Mouse (Mus musculus) spleen, adult 2 months (tissue): Measurements from ENCODE around the gene Fam104a. TPM values are rescaled to one million over a fixed set of nuclear protein-coding genes. Genes with fewer than 3 reads are reported as not detected.

Experiments used
- DNase-seq, 2 experiments: peaks; one replicate each; pipeline versions ENCODE4 v3.0.0 to v3.0.0-alpha.2; 2012 to 2021; ENCODE audit warnings: low spot score in 2 of 2, low read depth in 1 of 2
- H3K27ac ChIP-seq: fragments of 200-500 bp; 2 replicates; pipeline ENCODE4 v1.5.1; 2012; ENCODE audit warnings: low read length, inconsistent platforms; ENCODE audit not compliant: insufficient read depth
- H3K27me3 ChIP-seq: fragments of 200-500 bp; 2 replicates; pipeline ENCODE4 v1.6.1; 2012; ENCODE audit warnings: mild to moderate bottlenecking, moderate library complexity, low read length, inconsistent platforms; ENCODE audit not compliant: control insufficient read depth, insufficient read depth
- H3K36me3 ChIP-seq: fragments of 200-500 bp; 2 replicates; pipeline ENCODE4 v1.6.1; 2012; ENCODE audit warnings: mild to moderate bottlenecking, low read length, inconsistent platforms; ENCODE audit not compliant: control insufficient read depth, insufficient read depth
- H3K4me1 ChIP-seq: fragments of 200-500 bp; 2 replicates; pipeline ENCODE4 v1.6.1; 2011; ENCODE audit warnings: inconsistent platforms; ENCODE audit not compliant: control insufficient read depth, insufficient read depth, insufficient read length
- H3K4me3 ChIP-seq: fragments of 200-500 bp; 2 replicates; pipeline ENCODE4 v1.5.1; 2011; ENCODE audit warnings: mild to moderate bottlenecking, inconsistent platforms; ENCODE audit not compliant: insufficient read depth, insufficient read length; ENCODE audit errors: extremely low read depth
- CTCF ChIP-seq: fragments of 200-500 bp; IDR thresholded peaks from 2 replicates; pipeline ENCODE4 v1.5.1; 2011; ENCODE audit warnings: mild to moderate bottlenecking, inconsistent platforms; ENCODE audit not compliant: insufficient read depth, insufficient read length, insufficient replicate concordance; ENCODE audit errors: extremely low read depth
- POLR2A ChIP-seq: fragments of 200-500 bp; IDR thresholded peaks from 2 replicates; pipeline ENCODE4 v1.6.1; 2011; ENCODE audit warnings: low read depth, low read length, inconsistent platforms
- WGBS: fragments of 180-500 bp; shearing (Covaris S2); methylation state at CpG from one replicate; pipeline ENCODE4 v1.1.7; 2018; 5-methylcytosine and 5-hydroxymethylcytosine counted together
- polyA plus RNA-seq: library from polyadenylated mRNA; depleted of rRNA; stranded (reverse); fragments of >200 nt; gene quantifications from 2 replicates; pipeline ENCODE4 v1.2.3, GENCODE M21; 2012

The Fam104a gene
- polyA plus RNA-seq, 1 experiment: 20.1 TPM

DNA sequence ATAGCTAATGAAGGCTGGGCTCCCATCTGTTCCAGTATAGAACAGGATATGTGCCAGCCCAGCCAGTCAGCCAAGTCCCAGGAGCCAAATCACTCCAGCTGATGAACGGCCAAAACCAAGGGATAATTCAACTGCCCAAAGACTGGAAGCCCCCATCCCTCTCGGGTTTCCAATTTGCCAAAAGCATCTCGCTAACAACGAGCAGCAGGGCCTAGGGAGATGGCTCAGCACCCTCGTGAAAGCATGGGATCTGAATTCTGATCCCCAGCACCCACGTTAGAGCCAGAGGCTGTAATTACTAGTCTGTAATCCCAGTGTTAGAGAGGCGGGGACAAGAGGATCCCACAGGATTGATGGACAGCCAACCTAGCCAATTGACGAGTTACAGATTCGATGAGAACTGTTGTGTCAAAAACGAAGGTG lies 49.2 kb downstream of the Fam104a start:
- H3K36me3 ChIP-seq: no peaks in the 10 kb centered on the region
- TF ChIP-seq POLR2A (no peak), CTCF (no peak)
- no peaks in the 10 kb centered on the region for H3K27me3 ChIP-seq
- no peak for DNase-seq
- no peak overlapping the region for H3K27ac ChIP-seq
- H3K4me1 ChIP-seq: no peaks in the 10 kb centered on the region
- no peak overlapping the region for H3K4me3 ChIP-seq
- 88% methylated on average over 10 of the region's 10 CpGs for WGBS

GRCm38 (mm10) chr11:113633398-113633797 lies 50.6 kb downstream of the Fam104a start:
- no peaks in the 10 kb centered on the region for H3K27me3 ChIP-seq
- DNase-seq: no peak
- no peak overlapping the region for H3K4me3 ChIP-seq
- no peak for TF ChIP-seq POLR2A
- H3K36me3 ChIP-seq: no peaks in the 10 kb centered on the region
- no peak overlapping the region for H3K27ac ChIP-seq
- 89% methylated on average over 5 of the region's 5 CpGs for WGBS
- H3K4me1 ChIP-seq: no peaks in the 10 kb centered on the region

DNA sequence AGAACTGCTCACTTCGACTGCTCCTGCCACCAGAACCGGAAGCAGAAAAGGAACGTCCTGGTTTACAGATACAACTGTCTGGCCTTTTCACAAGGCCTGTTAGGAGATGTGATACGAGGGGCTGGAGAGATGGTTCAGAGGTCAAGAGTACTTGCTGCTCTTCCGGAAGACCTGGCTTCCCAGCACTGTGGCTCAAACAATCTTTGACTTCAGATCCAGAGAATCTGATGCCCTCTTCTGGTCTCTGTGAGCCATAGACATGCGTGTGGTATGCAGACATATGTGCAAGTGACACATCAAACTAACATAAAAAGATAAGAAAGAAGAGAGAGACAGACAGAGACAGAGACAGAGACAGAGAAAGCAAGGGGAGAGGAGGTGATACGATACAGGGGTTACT lies 51.7 kb downstream of the Fam104a start:
- H3K4me3 ChIP-seq: no peak overlapping the region
- no peaks in the 10 kb centered on the region for H3K4me1 ChIP-seq
- H3K27ac ChIP-seq: no peak overlapping the region
- no peaks in the 10 kb centered on the region for H3K27me3 ChIP-seq
- WGBS: 88% methylated on average over 7 of the region's 7 CpGs
- TF ChIP-seq CTCF (no peak), POLR2A (no peak)
- DNase-seq: no peak
- no peaks in the 10 kb centered on the region for H3K36me3 ChIP-seq

DNA sequence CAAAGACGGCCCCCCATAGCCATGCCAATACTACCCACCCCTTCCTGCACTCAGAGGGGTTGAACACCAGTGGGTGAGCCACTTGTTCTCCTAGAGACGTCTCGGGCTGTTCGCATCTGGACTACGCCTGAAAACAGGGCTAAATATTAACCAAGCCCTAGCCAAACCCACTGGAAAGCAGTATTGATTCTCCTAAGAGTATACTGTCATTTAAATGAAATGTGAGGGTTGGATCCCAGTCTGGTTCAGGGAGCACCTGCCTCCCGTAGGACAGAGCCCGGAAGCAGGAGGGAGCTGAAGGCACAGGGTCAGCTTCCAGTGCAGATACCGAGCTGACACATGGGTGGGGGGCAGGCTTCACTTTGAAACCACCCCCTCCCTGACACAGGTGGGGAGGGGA lies 52.1 kb downstream of the Fam104a start:
- Histone ChIP-seq H3K36me3 (no peaks in the 10 kb centered on the region), H3K4me1 (no peaks in the 10 kb centered on the region), H3K27me3 (no peaks in the 10 kb centered on the region), H3K27ac (no peak overlapping the region), H3K4me3 (no peak overlapping the region)
- TF ChIP-seq CTCF (no peak), POLR2A (no peak)
- no peak for DNase-seq
- 92% methylated on average over 8 of the region's 8 CpGs for WGBS

GRCm38 (mm10) chr11:113631302-113631701 lies 52.7 kb downstream of the Fam104a start:
- Histone ChIP-seq H3K4me3 (no peak overlapping the region), H3K27ac (no peak overlapping the region), H3K4me1 (no peaks in the 10 kb centered on the region), H3K36me3 (no peaks in the 10 kb centered on the region), H3K27me3 (no peaks in the 10 kb centered on the region)
- TF ChIP-seq CTCF: no peak
- TF ChIP-seq POLR2A: no peak
- no peak for DNase-seq
- WGBS: 77% methylated on average over 8 of the region's 8 CpGs

GRCm38 (mm10) chr11:113630642-113631041 lies 53.3 kb downstream of the Fam104a start:
- Histone ChIP-seq H3K4me1 (no peaks in the 10 kb centered on the region), H3K27me3 (no peaks in the 10 kb centered on the region), H3K4me3 (no peak overlapping the region), H3K36me3 (no peaks in the 10 kb centered on the region), H3K27ac (no peak overlapping the region)
- WGBS: 56% methylated on average over 7 of the region's 7 CpGs
- TF ChIP-seq CTCF (no peak), POLR2A (no peak)
- DNase-seq: no peak

DNA sequence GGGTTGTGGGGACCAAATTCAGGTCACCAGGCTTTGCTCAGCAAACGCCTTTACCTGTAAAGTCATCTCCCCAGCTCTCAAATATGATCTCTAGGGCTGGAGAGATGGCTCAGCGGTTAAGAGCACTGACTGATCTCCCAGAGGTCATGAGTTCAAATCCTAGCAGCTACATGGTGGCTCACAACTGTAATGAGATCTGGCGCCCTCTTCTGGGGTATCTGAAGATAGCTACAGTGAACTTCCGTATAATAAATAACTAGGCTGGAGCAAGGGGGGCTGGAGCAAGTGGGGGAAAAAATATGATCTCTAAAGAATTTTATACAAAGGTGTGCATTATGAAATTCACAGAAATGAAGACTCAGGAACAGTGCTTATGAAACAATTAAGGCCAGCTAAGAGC lies 56.2 kb downstream of the Fam104a start:
- Histone ChIP-seq H3K27me3 (no peaks in the 10 kb centered on the region), H3K27ac (no peak overlapping the region), H3K4me3 (no peak overlapping the region), H3K36me3 (no peaks in the 10 kb centered on the region), H3K4me1 (no peaks in the 10 kb centered on the region)
- no peak for TF ChIP-seq POLR2A
- TF ChIP-seq CTCF: no peak
- WGBS: 53% methylated on average over 4 of the region's 4 CpGs
- DNase-seq: no peak

DNA sequence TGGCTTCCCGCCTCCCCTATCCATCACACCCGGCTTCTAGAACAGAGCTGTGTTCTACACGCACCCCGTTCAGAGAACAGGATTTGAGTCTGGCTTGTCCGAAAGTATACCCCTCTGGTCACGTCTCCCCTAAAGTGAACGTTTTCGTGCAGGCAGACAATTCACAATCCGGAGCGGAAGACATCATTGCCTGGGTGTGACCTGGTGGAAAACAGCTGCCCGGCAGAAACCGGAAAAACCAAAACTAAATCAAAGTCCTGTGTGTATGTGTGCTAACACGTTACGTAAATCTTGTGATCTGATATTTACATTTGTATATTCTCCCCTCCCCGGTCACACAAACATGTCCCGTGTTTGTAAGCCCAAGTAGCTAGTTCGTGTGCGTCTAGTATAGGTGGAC lies 58.5 kb downstream of the Fam104a start:
- DNase-seq: no peak
- Histone ChIP-seq H3K4me3 (no peak overlapping the region), H3K4me1 (no peaks in the 10 kb centered on the region), H3K27ac (no peak overlapping the region), H3K36me3 (no peaks in the 10 kb centered on the region), H3K27me3 (no peaks in the 10 kb centered on the region)
- TF ChIP-seq POLR2A: no peak
- no peak for TF ChIP-seq CTCF
- 94% methylated on average over 18 of the region's 18 CpGs for WGBS
